Mouse (Mus musculus) stomach, postnatal 0 days (tissue): ENCODE data around the gene Dcxr. TPM values are rescaled to one million over a fixed set of nuclear protein-coding genes. Genes with fewer than 3 reads are reported as not detected.
A peak's percentile ranks its signal among the peaks of the same experiment; 100 is the strongest.

ENCODE experiments used
- ATAC-seq: fragments of 200-750 bp; cut with Nextera tagmentation; 2 replicates; pipeline ENCODE4 v1.8.0; 2017; ENCODE audit not compliant: low FRiP score, low TSS enrichment
- DNase-seq: peaks from one replicate; pipeline ENCODE4 v3.0.0-alpha.2; 2016; ENCODE audit warnings: low spot score
- H3K27ac ChIP-seq: fragments of 300-500 bp; sonication (generic); replicated peaks from 2 replicates; pipeline ENCODE4 v1.5.1; 2014; ENCODE audit warnings: mild to moderate bottlenecking, control low read depth
- H3K27me3 ChIP-seq: fragments of 300-500 bp; sonication (generic); 2 replicates; pipeline ENCODE4 v1.6.1; 2014; ENCODE audit warnings: low read length; ENCODE audit not compliant: control insufficient read depth, insufficient read depth
- H3K36me3 ChIP-seq: fragments of 300-500 bp; sonication (generic); 2 replicates; pipeline ENCODE4 v1.6.1; 2014; ENCODE audit warnings: low read length, mixed read lengths; ENCODE audit not compliant: control insufficient read depth, insufficient read depth
- H3K4me1 ChIP-seq: fragments of 300-500 bp; sonication (generic); replicated peaks from 2 replicates; pipeline ENCODE4 v1.6.1; 2014; ENCODE audit warnings: antibody characterized with exemption; ENCODE audit not compliant: control insufficient read depth, insufficient read depth
- H3K4me2 ChIP-seq: fragments of 300-500 bp; sonication (generic); replicated peaks from 2 replicates; pipeline ENCODE4 v1.6.1; 2014; ENCODE audit warnings: low read depth, mild to moderate bottlenecking, control low read depth, moderate library complexity
- H3K4me3 ChIP-seq: fragments of 300-500 bp; sonication (generic); 2 replicates; pipeline ENCODE4 v1.5.1; 2014; ENCODE audit warnings: low read depth, low read length, control low read depth
- H3K9ac ChIP-seq: fragments of 300-500 bp; sonication (generic); 2 replicates; pipeline ENCODE4 v1.6.1; 2014; ENCODE audit warnings: mild to moderate bottlenecking, low read length, control low read depth, mixed read lengths
- H3K9me3 ChIP-seq: fragments of 300-500 bp; sonication (generic); 2 replicates; pipeline ENCODE4 v1.6.1; 2016; ENCODE audit warnings: low read length; ENCODE audit not compliant: control insufficient read depth
- CTCF ChIP-seq: IDR thresholded peaks from 2 replicates; pipeline ENCODE4 v1.5.1; 2016; ENCODE audit warnings: antibody characterized with exemption, low read depth, mild to moderate bottlenecking, moderate library complexity
- EP300 ChIP-seq: optimal IDR thresholded peaks from 2 replicates; pipeline ENCODE3; 2016; ENCODE audit warnings: antibody characterized with exemption
- WGBS: fragments of 180-500 bp; shearing (Covaris S2); extraction: QIAGEN DNeasy Blood & Tissue Kit; methylation state at CpG from one replicate; pipeline ENCODE4 v1.1.7; 2014; 5-methylcytosine and 5-hydroxymethylcytosine counted together
- polyA plus RNA-seq: library from polyadenylated mRNA; unstranded; fragments of >200 nt; fragmentation: Nextera tagmentation; extraction: Ambion mirVana; gene quantifications from 2 replicates; pipeline ENCODE4 v1.2.1, GENCODE M21; 2015

Dcxr gene
- polyA plus RNA-seq, 1 experiment from 2014 or later = 56.3 TPM

GRCm38 (mm10) chr11:120719841-120720376, 7.2 kb downstream of the Dcxr start:
- Histone ChIP-seq H3K36me3 (peaks cover 8% of the 10 kb centered on the region; the same call in 1 of the 2 replicates), H3K27ac (no peak overlapping the region), H3K9me3 (no peaks in the 10 kb centered on the region), H3K4me2 (no peak overlapping the region), H3K4me1 (peaks cover 5% of the 10 kb centered on the region; the same call in 1 of the 2 replicates), H3K27me3 (no peaks in the 10 kb centered on the region), H3K9ac (no peak overlapping the region), H3K4me3 (no peak overlapping the region)
- TF ChIP-seq CTCF (no peak), EP300 (no peak)
- DNase-seq (no peak), ATAC-seq (no peak)
- 89% methylated on average over 13 of the region's 13 CpGs for WGBS

- H3K36me3 ChIP-seq = peaks cover 8% of the 10 kb centered on the region; the same call in 1 of the 2 replicates
- no peak overlapping the region for H3K9ac ChIP-seq
- no peak overlapping the region for H3K4me2 ChIP-seq
- H3K4me3 ChIP-seq = no peak overlapping the region
- H3K27ac ChIP-seq = no peak overlapping the region
- 92% methylated on average over 9 of the region's 9 CpGs for WGBS
- H3K4me1 ChIP-seq = peaks cover 5% of the 10 kb centered on the region; the same call in 1 of the 2 replicates
- ATAC-seq (no peak), DNase-seq (no peak)
- no peaks in the 10 kb centered on the region for H3K9me3 ChIP-seq
- no peak for TF ChIP-seq EP300
- TF ChIP-seq CTCF = no peak
- H3K27me3 ChIP-seq = no peaks in the 10 kb centered on the region
Observed at GRCm38 (mm10) chr11:120719242-120719641, 7.8 kb downstream of the Dcxr start.

GRCm38 (mm10) chr11:120715131-120715530, 11.9 kb downstream of the Dcxr start:
- H3K4me2 ChIP-seq = no peak overlapping the region; the same call in 1 of the 2 replicates
- TF ChIP-seq EP300 (no peak), CTCF (no peak)
- no peaks in the 10 kb centered on the region for H3K4me1 ChIP-seq
- H3K9ac ChIP-seq = peak overlapping the region; percentile 66; the same call in 1 of the 2 replicates
- no peak overlapping the region for H3K4me3 ChIP-seq
- H3K36me3 ChIP-seq = peaks cover 8% of the 10 kb centered on the region; the same call in 1 of the 2 replicates
- no peak for DNase-seq
- no peak overlapping the region for H3K27ac ChIP-seq
- no peaks in the 10 kb centered on the region for H3K27me3 ChIP-seq
- H3K9me3 ChIP-seq = no peaks in the 10 kb centered on the region
- no peak for ATAC-seq
- WGBS = 85% methylated on average over 9 of the region's 9 CpGs

GRCm38 (mm10) chr11:120714546-120714945, 12.5 kb downstream of the Dcxr start:
- Histone ChIP-seq H3K36me3 (peaks cover 8% of the 10 kb centered on the region; the same call in 1 of the 2 replicates), H3K4me1 (no peaks in the 10 kb centered on the region), H3K4me3 (peak overlapping the region; percentile 62), H3K9me3 (no peaks in the 10 kb centered on the region), H3K27me3 (no peaks in the 10 kb centered on the region), H3K9ac (peak overlapping the region; percentile 66), H3K27ac (no peak overlapping the region), H3K4me2 (peak overlapping the region; percentile 97)
- TF ChIP-seq EP300 = no peak
- TF ChIP-seq CTCF = no peak
- WGBS = 36% methylated on average over 10 of the region's 10 CpGs
- peak; percentile 15 for DNase-seq
- no peak for ATAC-seq

- Histone ChIP-seq H3K4me3 (peak within 1 kb of the TSS; percentile 62), H3K9me3 (no peaks in the 10 kb centered on the region), H3K4me1 (no peaks in the 10 kb centered on the region), H3K27ac (peak within 1 kb of the TSS; percentile 81), H3K9ac (peak within 1 kb of the TSS; percentile 68), H3K4me2 (peak within 1 kb of the TSS; percentile 97), H3K36me3 (peaks cover 8% of the 10 kb centered on the region), H3K27me3 (no peaks in the 10 kb centered on the region)
- ATAC-seq (peak; percentile 93), DNase-seq (peak; percentile 98)
- no peak for TF ChIP-seq CTCF
- TF ChIP-seq EP300 = no peak
- 3% methylated on average over 53 of the region's 53 CpGs for WGBS
Observed at GRCm38 (mm10) chr11:120713580-120714518, 13.2 kb downstream of the Dcxr start, which contains the start of the genes Cenpx and Lrrc45. Cenpx (minus strand) TSS chr11:120713738. Lrrc45 (plus strand) TSS chr11:120713925.
